Mouse (Mus musculus) kidney, adult 8-10 months (tissue): ENCODE measurements at regions not wholly inside any gene's neighbourhood (a gene's known extent, or its start where the extent isn't known, plus 50 kb on each side); places are given as distances from the start of the nearest gene placed in this dataset.
A peak's percentile ranks its signal among the peaks of the same experiment; 100 is the strongest.

ENCODE experiments used
- DNase-seq, 2 experiments: peaks; one replicate each; pipeline ENCODE4 v3.0.0; 2022

- DNase-seq: peak in 1 of 2 experiments; percentile 27
Observed at GRCm38 (mm10) chr1:136784178-136784577, 159.5 kb downstream of the Zfp281 start.

- peak in 1 of 2 experiments; percentile 74 for DNase-seq
Observed at GRCm38 (mm10) chr1:136788979-136789513, 164.3 kb downstream of the Zfp281 start.

GRCm38 (mm10) chr1:136791641-136792040 lies 166.9 kb downstream of the Zfp281 start:
- DNase-seq: no peak
